Mouse (Mus musculus) megakaryocyte, adult 5-6 weeks (primary cell): ENCODE results near the gene Pilrb2. TPM values are rescaled to one million over a fixed set of nuclear protein-coding genes. Genes with fewer than 3 reads are reported as not detected.
"Not testable (repeated sequence)": the region's sequence is repeated elsewhere in the genome, so short reads cannot be mapped to it uniquely, and the experiment has no call there.

Experiments used
- ATAC-seq: 2 replicates; pipeline ENCODE4 v1.8.0; 2016; ENCODE audit warnings: mild to moderate bottlenecking, inconsistent platforms; ENCODE audit not compliant: poor library complexity, severe bottlenecking
- total RNA-seq, 2 experiments: library from RNA; stranded (forward) in 1 of 2; stranded (reverse) in 1 of 2; fragments of 153-499, 151-499 nt in 1 of 2; fragments of 221-1000, 200-1000 nt in 1 of 2; gene quantifications; 2 replicates each; pipeline versions ENCODE4 v1.2.3 to v1.2.4; 2015 to 2017

The Pilrb2 gene
- 106 and 132 TPM in 2 replicates for total RNA-seq (2015)
- 62.6 and 73.1 TPM in 2 replicates for total RNA-seq (2017)

DNA sequence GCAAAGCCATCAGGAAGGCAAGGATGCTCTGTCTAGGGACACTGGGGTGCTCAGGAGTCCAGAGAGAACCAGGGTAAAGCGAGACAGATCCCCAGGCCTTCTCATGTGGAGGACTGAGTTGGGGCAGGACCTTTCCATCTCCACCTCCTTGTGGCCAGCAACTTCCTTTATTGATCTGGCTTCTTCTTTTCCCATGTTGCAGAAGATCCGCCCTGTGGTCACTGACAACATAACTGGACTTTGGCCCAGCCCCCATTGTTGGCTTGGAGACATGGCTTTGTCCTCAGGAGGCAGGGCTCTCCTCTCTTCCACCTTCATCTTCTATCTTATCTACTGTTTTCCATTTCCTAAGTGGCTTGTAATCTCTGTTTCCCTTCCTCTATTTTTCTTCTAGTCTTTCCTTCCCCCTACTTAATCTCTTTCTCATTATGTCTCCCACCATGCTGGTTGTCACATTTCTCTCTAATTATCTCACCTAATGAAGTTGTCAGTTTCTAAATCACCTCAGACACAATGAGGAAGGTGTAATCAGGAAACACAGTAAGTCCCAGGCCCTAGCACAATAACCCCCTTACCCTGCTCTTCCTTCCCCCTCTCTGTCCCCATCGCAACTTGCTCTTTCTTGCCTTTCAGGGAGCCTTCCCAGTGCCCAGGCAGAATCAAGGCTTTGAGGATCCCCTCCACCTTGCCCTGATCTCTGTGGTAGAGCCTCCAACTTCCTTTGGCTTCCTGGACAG, at the start of gene Pilrb2:
Gene Pilrb2 (minus strand): TSS at position 172 of the 737 bp plus-strand sequence.
- peak; percentile 89 for ATAC-seq

DNA sequence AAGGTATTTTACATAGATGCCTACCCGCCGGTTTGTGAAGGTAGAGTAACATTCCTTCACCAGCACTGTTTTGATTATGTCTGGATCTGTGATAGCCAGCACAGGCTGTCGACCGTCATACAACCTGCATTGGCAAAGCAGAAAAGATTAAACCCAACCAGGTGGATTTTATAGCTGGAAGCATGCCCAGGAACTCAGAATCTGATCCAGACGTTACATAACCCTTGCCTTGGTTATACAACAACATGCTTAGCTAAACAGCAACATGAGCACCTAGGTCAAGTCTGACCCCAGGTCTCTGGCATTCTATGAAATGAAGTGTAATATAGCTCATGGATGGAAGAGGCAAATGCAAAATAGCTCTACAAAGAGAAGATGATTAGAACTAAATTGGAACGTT, 43.9 kb upstream of the Pilrb2 start:
- ATAC-seq, result no peak

DNA sequence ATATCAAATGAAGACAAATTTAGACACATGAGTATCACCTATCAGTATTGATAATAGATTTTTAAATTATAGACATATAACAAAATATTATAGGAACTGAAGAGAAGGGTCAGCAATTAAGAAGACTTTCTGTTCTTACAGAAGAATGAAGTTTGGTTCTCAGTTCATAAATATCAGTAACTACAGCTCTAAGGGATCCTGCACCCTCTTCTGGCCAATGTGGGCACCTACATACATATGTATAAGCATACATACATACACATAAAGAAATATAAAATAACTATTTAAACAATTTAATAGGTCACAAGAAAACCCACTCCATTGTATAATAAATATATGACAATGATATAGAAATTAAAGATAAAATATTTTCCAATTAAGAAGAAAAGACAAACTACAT, 42.9 kb upstream of the Pilrb2 start:
- no peak for ATAC-seq

DNA sequence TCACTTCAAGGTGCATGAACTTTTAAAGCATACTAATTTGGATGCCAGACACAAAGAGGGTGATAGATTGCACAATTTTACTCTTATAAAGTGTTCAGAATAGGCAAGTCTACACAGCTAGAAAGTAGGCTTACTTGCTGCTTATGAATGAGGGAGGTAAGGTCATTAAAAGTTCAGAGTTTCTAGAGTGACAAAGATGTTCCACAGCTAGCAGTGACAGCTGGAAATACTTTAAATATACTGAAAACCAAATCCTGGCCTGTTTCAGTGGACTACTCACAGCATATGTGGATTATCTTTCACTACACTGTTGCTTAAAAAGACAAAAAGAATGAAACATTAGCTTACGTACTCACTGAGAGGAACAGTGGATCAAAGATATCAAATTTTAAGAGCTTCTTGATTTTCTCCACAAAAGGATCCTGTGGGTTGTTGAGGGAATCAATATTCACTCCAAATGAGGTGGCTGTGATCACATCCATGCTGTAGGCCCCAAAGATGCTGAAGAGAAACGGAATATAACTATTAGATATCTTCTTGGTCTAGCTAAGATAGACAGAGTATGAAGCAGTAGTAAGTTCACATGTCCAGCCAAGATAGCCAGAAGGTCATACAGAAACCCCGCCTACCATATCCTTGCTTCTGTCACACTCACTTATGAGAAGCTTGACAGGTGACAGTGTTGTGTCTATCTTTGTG, 38.1 kb upstream of the Pilrb2 start:
- no peak for ATAC-seq

DNA sequence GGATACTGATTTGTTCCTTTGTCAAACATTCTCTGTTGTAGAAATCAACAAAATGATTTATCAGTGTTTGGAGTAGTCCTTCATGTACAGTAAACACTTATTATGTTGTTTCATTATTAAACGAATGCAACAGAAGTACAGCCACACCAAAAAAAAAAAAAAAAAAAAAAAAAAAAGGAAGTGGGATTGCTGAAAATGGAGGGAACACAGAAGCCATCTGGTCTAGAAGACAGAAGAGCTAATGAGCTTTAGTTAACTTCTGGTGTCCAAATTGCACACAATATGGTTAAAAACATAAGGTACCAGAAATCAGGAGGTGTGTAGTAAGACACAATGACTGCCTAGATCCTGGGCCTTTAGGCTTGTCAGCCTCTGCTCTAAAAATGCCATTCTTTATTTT, 26.2 kb upstream of the Pilrb2 start:
- ATAC-seq, result no peak

DNA sequence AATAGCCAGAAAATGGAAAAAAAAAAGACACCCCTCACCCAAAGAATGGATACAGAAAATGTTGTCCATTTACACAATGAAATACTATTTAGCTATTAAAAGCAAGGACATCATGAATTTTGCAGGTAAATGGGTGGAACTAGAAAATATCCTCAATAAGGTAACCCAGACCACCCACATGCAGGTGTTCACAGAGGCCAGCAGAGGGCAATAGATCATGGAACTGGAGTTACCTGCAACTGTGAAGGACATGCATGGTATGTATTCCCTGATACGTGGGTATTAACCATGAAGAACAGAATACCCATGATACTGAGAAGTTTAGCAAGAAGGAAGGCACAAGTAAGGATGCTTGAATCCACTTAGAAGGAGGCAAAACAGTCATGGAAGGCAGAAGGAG, 21.3 kb upstream of the Pilrb2 start:
- no peak for ATAC-seq

DNA sequence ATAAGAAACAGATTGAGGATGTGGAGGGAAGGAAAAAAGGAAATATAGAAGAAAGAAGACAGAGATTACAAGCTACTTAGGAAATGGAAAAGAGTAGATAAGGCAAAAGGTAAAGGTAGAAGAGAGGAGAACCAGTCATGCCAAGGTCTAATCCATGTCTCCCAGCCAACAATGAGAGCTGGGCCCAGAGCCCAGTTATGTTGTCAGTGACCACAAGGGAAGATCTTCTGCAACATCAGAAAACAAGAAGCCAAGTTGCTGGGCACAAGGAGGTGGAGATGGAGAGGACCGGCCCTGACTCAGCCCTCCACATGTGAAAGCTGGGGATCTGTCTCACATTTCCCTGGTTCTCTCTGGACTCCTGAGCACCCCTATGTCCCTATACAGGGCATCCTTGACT, 16.1 kb upstream of the Pilrb2 start:
- no peak for ATAC-seq

DNA sequence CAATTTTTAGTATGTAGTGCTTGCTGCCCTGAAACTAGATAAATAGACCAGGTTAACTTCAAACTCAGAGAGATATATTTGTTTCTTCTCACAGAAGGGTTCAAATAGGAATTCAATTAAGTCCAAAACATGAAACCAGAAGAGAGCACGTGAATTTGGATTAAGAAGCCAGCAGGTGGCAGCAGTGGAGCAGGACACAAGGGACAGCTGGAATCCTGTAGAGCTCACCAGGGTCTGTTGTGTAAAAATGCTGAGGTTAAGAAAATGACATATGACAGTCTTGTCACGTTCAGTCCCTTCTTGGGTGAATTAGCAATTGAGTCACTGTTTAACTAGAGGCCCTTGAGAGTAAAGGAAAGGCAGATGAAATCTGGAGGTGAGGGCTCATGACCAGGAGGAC, 14.3 kb upstream of the Pilrb2 start:
- peak; percentile 73 for ATAC-seq

DNA sequence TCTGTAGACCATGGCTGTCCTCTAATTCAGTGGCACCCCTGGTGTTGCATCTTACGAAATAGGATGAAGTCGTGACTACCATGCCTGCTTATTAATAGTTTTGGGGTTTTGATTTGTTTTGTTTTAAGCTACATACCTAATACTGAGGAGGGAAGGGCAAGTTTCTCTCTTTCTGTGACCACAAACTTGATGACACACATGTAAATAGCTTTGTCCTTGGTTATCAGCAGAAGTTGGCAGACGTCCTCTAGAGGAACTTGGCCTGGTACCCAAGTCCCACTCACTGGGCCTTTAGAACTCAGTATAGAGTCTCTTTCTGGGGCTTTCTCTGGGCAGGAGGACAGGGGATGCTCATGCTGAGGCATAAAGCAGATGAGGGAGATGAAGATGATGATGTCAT, 11.7 kb upstream of the Pilrb2 start:
- ATAC-seq, result peak; percentile 50

DNA sequence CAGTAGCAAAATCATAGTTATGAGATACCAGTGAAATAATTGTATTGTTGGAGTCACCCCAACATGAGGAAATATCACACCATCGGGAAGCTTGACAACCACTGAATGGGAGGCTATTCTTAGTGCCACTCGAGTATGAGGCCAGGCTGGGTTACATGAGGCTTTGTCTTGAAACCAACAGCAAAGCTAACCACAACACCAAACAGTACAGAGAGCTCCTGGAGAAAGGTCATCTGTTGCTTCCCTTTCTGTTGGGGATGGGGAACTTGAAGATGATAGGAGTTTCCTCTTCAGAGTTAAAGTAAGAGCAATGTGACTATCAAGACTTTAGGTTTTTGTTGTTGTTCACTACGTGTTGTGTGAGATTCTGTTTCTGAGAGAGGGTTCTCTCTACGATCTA, 11.3 kb upstream of the Pilrb2 start:
- ATAC-seq, result peak; percentile 75

DNA sequence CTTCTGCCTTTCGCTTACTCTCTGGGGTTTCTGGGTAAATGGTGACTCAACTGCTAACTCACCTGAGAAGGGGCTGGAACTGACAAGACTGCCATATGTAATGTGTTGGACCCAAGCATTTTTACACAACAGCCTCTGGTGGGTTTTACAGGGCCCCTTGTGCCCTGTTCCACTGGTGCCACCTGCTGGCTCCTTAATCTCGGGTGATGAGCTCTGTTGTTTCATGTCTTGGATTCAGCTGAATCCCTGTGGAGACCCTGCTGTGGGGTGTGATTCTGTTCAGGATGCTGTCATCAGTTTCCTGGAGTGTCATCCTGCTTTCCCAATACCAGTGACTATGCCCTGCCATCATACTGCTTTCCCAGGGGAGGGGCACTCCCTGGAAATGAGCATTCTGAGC, 6.2 kb upstream of the Pilrb2 start:
- ATAC-seq, result 0 out of 2 replicates have a peak, but pooled peaks have one; percentile 56

DNA sequence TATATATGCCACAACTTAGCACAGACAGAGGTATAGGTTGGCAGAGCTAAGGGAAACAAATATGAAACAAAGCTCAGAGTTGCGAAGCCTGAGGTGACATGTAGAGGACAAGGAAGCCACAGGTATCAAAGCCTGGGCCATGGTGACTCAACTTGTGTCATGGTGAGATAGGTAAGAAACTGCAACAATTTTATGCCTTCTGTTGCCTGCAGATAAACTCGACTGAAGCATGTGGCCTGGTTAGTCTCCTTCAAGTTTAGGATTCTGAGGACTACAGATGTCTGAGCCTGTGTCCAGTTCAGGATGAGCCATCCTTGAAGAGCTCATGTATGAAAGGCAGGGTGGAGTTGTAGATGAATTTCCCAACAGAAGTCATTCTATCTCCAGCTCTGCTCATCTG, 3.4 kb upstream of the Pilrb2 start:
- no peak for ATAC-seq

DNA sequence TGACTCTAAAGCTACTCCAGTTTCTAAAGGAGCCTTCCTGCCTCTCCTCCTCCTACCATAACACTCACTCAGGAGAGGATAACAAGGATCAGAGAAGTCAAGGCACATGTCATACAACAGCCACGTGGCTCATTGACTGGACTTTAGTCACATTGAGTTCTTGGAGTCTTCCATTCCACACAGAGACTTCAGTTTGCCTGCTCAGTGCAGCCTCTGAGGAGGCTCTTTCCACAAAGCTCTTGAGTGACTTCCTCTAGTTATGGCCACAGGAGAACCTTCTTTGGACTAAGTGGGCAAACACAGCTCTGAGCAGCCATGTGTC, 727 bp upstream of the Pilrb2 start:
- not testable (repeated sequence) for ATAC-seq

DNA sequence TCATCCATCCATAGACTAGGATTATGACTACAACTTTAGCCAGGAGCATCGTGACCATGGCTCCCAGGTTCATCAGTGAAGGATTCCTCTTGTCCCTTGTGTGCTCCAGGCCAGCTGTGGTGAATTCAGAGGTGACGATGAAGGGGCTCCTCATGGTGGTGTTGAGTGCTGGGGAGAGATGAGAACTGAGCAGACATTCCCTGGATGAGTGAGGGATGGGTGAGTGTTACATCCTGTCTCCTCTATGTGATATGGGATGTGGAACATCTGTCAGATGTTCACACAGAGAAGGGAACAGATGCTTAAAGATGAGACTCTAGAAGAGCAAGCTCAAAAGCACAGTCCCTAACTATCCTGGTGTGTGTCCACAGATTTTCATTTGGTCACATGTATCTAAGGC, 3.0 kb downstream of the Pilrb2 start:
- ATAC-seq, result not testable (repeated sequence)

DNA sequence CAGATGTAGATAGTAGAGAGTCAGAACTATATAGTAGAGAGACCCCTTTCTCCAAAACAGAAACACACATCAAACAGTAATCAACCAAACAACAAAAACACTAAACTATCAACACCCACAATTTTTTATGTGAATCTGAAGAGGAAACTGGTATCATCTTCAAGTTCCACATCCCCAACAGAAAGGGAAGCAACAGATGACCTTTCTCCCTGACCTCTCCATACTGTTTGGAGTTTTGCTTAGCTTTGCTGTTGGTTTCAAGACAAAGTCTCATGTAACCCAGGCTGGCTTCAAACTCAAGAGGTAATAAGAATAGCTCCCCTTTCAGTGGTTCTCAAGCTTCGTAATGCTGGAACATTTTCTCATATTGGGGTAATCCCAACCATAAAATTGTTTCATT, 7.6 kb downstream of the Pilrb2 start:
- ATAC-seq, result peak; percentile 70; the same call in 1 of the 2 replicates

DNA sequence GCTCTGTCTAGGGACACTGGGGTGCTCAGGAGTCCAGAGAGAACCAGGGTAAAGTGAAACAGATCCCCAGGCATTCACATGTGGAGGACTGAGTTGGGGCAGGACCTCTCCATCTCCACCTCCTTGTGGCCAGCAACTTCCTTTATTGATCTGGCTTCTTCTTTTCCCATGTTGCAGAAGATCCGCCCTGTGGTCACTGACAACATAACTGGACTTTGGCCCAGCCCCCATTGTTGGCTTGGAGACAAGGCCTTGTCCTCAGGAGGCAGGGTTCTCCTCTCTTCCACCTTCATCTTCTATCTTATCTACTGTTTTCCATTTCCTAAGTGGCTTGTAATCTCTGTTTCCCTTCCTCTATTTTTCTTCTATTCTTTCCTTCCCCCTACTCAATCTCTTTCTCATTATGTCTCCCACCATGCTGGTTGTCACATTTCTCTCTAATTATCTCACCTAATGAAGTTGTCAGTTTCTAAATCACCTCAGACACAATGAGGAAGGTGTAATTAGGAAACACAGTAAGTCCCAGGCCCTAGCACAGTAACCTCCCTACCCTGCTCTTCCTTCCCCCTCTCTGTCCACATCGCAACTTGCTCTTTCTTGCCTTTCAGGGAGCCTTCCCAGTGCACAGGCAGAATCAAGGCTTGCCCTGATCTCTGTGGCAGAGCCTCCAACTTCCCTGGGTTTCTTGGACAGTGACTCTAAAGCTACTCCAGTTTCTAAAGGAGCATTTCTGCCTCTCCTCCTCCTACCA, 13.5 kb downstream of the Pilrb2 start, which contains the start of gene Pilrb1:
Gene Pilrb1 (minus strand): TSS at position 147 of the 751 bp plus-strand sequence.
- ATAC-seq, result peak; percentile 88

DNA sequence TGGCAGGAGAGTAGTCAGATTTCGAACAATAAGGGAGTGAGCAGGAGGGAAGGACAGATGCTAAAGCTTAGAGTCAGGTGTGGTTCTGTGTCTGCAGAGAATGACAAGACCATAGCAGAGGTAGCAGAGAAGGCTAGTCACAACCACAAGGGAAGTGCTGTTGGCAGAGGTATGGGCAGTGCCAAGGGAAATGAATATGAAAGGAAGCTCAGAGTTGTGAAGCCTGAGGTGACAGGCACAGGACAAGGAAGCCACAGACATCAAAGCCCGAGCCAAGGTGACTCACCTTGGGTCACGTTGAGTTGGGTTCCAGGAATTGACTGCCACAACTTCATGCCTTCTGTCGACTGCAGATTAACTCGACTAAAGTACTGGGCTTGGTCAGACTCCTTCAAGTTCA, 14.7 kb downstream of the Pilrb2 start:
- ATAC-seq, result peak; percentile 54

DNA sequence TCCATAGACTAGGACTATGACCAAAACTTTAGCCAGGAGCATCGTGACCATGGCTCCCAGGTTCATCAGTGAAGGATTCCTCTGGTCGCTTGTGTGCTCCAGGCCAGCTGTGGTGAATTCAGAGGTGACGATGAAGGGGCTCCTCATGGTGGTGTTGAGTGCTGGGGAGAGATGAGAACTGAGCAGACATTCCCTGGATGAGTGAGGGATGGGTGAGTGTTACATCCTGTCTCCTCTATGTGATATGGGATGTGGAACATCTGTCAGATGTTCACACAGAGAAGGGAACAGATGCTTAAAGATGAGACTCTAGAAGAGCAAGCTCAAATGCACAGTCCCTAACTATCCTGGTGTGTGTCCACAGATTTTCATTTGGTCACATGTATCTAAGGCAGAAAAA, 16.7 kb downstream of the Pilrb2 start:
- ATAC-seq, result not testable (repeated sequence)

DNA sequence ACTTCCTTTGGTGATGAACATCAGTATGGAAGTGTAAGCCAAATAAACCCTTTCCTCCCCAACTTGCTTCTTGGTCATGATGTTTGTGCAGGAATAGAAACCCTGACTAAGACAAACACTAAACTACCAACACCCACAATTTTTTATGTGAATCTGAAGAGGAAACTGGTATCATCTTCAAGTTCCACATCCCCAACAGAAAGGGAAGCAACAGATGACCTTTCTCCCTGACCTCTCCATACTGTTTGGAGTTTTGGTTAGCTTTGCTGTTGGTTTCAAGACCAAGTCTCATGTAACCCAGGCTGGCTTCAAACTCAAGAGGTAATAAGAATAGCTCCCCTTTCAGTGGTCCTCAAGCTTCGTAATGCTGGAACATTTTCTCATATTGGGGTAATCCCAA, 21.3 kb downstream of the Pilrb2 start:
- peak; percentile 62 for ATAC-seq

DNA sequence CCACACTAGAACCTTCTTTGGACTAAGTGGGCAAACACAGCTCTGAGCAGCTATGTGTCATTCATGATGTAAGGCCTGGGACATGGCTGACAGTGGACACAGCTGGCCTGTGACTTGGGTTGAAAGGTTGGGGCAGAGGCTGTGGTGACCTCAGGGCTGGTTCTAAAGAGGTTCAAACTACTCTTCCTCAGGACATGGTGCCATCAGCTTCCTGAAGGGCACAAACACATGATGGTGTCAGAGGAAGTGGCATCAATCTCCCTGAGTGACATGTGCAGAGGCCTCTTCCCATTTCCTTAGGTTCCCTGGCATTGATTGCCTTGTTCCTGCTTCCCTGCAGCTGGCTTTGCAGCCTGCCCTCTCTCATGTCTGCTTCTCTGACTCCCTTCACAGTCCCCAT, 34.5 kb downstream of the Pilrb2 start:
- ATAC-seq, result peak; percentile 65

DNA sequence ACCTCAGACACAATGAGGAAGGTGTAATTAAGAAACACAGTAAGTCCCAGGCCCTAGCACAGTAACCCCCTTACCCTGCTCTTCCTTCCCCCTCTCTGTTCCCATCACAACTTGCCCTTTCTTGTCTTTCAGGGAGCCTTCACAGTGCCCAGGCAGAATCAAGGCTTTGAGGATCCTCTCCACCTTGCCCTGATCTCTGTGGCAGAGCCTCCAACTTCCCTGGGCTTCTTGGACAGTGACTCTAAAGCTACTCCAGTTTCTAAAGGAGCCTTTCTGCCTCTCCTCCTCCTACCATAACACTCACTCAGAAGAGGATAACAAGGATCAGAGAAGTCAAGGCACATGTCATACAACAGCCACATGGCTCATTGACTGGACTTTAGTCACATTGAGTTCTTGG, 35.0 kb downstream of the Pilrb2 start:
- peak; percentile 18 for ATAC-seq
